Mouse (Mus musculus) lung, postnatal 0 days (tissue): ENCODE data around the gene Rtn4ip1.

ENCODE experiments used
- CTCF ChIP-seq: IDR thresholded peaks from 2 replicates; pipeline ENCODE4 v1.5.1; 2016; ENCODE audit warnings: antibody characterized with exemption, mild to moderate bottlenecking
- EP300 ChIP-seq: IDR thresholded peaks from 2 replicates; pipeline ENCODE4 v1.6.1; 2016; ENCODE audit warnings: antibody characterized with exemption, mild to moderate bottlenecking, control low read depth

DNA sequence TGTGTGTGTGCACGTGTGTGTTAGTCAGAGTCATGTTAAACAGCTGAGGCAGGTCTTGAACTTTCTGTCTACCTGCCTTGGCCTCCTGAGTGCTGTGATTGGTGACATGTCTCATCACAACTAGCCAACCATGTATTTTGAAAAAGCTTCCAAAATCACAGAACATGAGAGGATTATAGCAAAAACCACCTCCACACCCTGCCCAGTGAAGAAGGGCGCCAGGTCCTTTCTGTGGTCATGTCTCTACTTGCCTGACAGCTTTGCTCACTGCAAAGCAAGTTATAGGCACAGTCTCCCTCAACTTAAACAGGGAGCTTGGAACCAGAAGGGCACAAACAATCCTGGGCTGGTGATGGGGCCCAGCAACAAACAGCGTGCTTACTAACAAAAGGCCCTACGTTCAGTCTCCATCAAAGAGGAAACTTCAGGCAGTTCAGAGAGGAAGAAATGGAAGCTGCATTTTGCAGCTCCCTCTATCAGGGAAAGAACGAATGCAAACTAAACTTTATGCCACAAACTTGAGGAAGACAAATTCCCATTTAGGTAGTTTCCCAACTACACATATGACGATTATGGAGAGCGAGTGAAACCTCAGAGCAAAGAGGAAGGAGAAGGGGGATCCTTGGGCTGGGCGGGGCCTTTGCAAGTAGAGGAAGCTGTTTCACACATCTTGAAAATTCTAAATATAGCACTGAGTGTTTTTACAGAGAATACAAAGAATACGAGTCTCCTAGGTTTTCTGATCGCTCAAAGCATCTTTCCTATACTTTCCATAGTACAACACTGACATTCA, 94.4 kb downstream of the Rtn4ip1 start:
- no peak for TF ChIP-seq CTCF
- TF ChIP-seq EP300, result no peak
